Mouse (Mus musculus): ENCODE measurements around the gene Prss12.

Gene Prss12

DNA sequence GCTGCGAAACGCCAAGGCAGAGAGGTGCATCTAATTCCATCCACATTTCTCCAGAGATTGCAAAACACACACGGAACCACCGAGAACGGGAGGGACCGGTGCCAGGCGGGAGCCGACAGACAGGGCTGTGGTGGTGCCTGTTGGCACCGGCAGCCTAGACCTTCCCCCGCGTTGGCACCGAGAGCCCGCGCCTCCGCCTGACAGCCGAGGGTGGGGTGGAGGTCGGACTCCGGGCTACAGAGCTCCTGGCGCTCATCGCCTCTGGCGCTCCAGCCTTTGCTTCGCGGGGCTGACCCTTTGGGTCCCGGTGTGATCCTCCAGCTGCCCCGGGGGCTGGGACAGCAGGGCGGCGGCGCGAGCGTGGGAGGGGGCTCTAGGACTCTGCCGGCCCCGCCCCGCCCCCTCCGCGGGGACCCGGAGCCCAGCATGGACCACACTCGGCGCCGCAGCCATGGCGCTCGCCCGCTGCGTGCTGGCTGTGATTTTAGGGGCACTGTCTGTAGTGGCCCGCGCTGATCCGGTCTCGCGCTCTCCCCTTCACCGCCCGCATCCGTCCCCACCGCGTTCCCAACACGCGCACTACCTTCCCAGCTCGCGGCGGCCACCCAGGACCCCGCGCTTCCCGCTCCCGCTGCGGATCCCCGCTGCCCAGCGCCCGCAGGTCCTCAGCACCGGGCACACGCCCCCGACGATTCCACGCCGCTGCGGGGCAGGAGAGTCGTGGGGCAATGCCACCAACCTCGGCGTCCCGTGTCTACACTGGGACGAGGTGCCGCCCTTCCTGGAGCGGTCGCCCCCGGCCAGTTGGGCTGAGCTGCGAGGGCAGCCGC lies at the start of gene Prss12:
TSS of gene Prss12 (plus strand) at position 206 of the 830 bp plus-strand sequence.
- WGBS = under 1% methylated on average over 84 of the region's 84 CpGs

DNA sequence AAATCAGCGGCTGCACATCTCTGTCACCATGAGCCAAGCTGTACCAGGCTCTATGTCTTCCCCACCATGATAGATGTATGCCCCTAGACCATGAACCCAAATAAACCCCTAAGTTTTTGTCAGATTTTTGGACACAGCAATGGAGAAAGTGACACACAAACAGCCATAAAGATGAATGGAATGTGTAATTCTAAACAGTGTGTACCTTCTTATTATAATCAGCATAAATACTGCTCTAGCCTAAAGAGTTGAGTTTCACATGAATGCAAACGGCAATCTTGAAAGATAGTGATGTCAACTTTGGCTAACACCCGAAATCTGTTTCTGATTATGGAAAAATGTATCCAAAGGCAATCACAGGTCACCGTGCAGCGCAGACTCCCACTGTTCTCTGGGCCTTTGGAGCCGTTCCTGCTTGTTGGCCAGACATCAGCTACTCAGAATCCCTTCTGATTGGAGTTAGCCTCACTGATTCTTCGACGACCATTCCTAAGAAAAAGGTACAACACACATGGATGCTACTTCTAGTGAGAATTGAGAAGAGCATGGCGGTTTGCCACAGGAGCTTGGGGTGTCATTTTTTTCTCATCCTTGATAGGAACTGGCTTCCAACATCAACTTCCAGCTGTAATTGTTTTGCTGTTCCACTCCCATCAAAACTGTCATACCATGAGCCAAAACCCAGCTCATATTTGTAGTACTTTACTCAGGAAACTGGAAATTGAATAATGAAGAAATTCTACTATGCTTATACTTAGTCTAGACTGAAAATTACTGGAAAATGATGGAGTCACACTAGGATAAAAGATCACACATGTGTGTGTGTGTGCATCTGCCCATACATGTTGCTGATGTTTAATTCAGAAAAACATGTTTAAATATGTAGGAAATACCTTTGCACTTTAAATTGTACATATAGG lies 48.9 kb upstream of the Prss12 start:
- WGBS = 81% methylated on average over 9 of the region's 9 CpGs

GRCm38 (mm10) chr3:123404945-123405344 lies 41.8 kb upstream of the Prss12 start:
- WGBS = 88% methylated on average over 3 of the region's 3 CpGs

DNA sequence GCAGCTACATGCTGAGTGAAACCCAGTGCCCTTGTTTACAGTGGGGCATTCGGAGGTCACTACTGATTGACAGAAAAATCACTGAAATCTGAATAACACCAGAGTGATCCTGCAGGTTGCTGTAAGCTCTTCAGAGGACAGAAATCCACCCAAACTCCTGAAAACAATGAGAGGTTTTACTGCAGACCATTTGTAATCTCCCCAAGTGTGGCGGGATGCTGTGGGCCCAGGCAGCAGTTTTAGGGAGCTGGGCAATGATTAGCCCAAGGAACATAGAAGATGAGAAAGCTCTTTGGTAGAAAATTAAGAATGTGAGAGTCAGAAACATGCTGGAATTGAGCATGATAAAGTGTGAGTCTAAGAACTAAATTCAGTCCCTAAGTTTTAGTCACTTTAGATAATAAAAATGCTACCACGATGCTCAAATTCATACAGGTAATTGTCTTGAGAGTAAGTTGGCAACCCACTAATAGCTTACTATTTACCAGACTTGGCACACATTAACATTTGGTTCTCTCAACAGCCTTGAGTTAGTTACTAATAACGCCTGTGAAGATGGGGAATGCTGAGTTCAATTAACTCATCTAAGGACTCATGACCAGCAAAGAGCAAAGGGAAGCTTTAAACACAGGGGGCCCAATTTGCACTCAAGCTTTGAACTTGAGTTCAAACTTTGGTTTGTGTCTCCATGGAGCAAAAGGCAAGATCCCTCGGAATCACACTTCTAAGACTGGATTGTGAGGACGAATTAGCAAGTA lies 34.7 kb upstream of the Prss12 start:
- 70% methylated on average over 6 of the region's 6 CpGs for whole genome bisulfite sequencing

DNA sequence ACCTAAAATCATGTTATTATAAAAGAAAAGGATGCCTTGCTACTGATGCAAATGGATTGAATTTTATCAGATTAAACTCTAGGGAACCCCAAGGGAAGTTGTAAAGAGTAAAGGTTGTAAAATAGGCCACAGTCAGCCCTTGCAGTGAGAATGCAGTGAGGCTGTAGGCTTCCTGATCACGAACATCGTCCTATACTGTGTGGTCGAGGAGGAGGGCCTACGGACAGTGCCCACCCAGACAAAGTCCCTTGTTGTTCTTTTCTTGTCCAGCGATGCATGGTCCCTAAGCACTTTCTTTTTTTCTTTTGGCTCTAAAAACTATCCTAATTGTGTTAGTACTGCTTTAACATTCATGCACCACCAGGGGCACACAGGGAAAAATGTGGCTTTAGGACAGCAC lies 33.5 kb upstream of the Prss12 start:
- 59% methylated on average over 5 of the region's 5 CpGs for WGBS

GRCm38 (mm10) chr3:123425647-123426046 lies 21.1 kb upstream of the Prss12 start:
- whole genome bisulfite sequencing = 44% methylated on average over 2 of the region's 2 CpGs

DNA sequence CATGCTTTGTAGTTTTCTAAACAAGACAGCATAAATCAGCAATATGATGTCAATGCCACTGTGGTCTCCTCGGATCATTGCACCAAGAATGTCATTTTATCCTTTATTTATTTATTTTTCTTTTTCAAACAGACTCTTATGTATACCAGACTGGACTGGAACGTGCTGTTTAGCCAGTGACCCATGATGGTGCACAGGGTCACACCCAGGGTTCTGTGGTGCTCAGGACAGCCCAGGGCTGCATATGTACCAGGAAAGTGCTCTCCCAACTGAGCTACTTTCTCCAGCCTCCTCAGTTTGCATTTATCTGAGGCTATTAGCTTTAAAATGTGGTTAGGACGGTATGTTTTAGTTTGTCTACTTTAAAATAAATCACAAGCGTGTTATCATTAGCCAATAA lies 18.7 kb upstream of the Prss12 start:
- WGBS = 84% methylated on average over 4 of the region's 4 CpGs

- WGBS = 77% methylated on average over 22 of the region's 22 CpGs
These were observed 16.9 kb upstream of the Prss12 start for GRCm38 (mm10) chr3:123429597-123430458.

GRCm38 (mm10) chr3:123431951-123432674 lies 14.6 kb upstream of the Prss12 start:
- 73% methylated on average over 5 of the region's 5 CpGs for WGBS

DNA sequence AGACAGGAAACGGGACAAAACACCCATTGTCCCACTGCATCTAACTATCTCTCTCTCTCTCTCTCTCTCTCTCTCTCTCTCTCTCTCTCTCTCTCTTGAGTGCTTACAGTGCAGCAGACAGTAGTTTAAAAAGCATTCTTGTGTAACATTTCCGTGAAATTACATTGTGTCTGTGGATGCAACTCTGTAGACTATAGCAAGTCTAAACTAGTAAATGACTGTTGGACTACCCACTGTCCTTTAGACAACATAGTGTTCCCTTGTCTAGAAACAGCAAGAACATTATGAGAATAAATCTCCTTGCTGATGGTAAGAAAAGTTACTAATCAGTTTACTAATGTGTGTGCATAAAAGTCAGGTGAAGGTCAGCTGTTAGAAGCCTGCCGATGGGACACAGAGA lies 13.4 kb upstream of the Prss12 start:
- 74% methylated on average over 3 of the region's 3 CpGs for WGBS

DNA sequence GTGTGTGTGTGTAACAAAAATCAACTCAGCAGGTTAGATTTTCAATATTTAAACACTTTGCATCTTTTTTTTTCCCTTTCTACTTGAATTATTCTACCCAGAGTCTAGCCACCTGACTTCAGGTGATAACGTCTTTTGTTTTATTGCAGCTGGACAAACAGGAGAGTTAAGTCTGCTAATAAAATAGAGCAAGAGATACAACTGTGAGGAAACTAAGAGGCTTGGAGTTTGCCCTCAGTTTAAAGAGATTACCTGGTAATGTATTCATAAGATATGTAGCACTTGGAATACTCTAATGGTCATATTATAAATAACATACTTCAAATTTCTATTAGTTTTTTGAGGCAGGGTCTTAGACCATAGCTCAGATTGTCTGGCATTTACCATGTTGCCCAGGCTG lies 9.1 kb upstream of the Prss12 start:
- WGBS = 94% methylated on average over 1 of the region's 1 CpGs

GRCm38 (mm10) chr3:123440490-123440889 lies 6.2 kb upstream of the Prss12 start:
- WGBS = 55% methylated on average over 7 of the region's 7 CpGs

GRCm38 (mm10) chr3:123444466-123444865 lies 2.2 kb upstream of the Prss12 start:
- 94% methylated on average over 1 of the region's 1 CpGs for WGBS

- 3% methylated on average over 13 of the region's 13 CpGs for WGBS
These were observed 886 bp downstream of the Prss12 start for GRCm38 (mm10) chr3:123447538-123448059.

GRCm38 (mm10) chr3:123448096-123448495 lies 1.4 kb downstream of the Prss12 start:
- 6% methylated on average over 10 of the region's 10 CpGs for WGBS

GRCm38 (mm10) chr3:123450107-123450506 lies 3.4 kb downstream of the Prss12 start:
- WGBS = 61% methylated on average over 6 of the region's 6 CpGs

- 75% methylated on average over 6 of the region's 6 CpGs for WGBS
These were observed 6.2 kb downstream of the Prss12 start for GRCm38 (mm10) chr3:123452904-123453303.

DNA sequence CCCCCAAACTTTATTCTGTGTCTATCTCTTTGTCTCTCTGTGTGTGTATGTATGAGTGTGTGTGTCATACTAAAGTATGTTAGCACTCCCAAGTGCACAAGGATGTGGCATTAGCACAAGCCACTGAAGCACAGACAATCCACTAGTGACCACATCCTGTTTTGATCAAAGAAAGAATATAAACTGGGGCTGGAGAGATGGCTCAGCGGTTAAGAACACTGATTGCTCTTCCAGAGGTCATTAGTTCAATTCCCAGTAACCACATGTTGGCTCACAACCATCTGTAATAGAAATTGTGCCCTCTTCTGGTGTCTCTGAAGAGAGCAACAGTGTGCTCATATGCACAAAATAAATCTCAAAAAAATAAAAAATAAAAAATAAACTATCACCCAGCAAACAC lies 12.8 kb downstream of the Prss12 start:
- 63% methylated on average over 1 of the region's 1 CpGs for WGBS

GRCm38 (mm10) chr3:123460436-123460835 lies 13.7 kb downstream of the Prss12 start:
- 35% methylated on average over 1 of the region's 1 CpGs for WGBS

GRCm38 (mm10) chr3:123462264-123462663 lies 15.6 kb downstream of the Prss12 start:
- 85% methylated on average over 6 of the region's 6 CpGs for WGBS

Measured in cerebral cortex, adult 2 months (tissue).